Mouse (Mus musculus) right cerebral cortex, adult 18-20 months (tissue): ENCODE measurements around the gene Dtx1.

Source experiments
- DNase-seq: peaks from one replicate; pipeline ENCODE4 v3.0.0; 2022; ENCODE audit warnings: mixed read lengths

Dtx1 gene

GRCm38 (mm10) chr5:120634131-120634530 lies 77.6 kb downstream of the Dtx1 start, which contains the start of gene Cfap73:
TSS of gene Cfap73 (minus strand) at chr5:120634235.
- no peak for DNase-seq

GRCm38 (mm10) chr5:120631892-120632291 lies 79.8 kb downstream of the Dtx1 start:
- DNase-seq: no peak

- no peak for DNase-seq
Observed at GRCm38 (mm10) chr5:120631128-120631527, 80.6 kb downstream of the Dtx1 start.
